Mouse (Mus musculus) telencephalon, adult 2 months (tissue): ENCODE results near the gene Dynlrb1.

Source experiments
- DNase-seq: peaks from one replicate; pipeline ENCODE4 v3.0.0-alpha.2; 2011; ENCODE audit warnings: low read depth, low spot score

Dynlrb1 gene

DNA sequence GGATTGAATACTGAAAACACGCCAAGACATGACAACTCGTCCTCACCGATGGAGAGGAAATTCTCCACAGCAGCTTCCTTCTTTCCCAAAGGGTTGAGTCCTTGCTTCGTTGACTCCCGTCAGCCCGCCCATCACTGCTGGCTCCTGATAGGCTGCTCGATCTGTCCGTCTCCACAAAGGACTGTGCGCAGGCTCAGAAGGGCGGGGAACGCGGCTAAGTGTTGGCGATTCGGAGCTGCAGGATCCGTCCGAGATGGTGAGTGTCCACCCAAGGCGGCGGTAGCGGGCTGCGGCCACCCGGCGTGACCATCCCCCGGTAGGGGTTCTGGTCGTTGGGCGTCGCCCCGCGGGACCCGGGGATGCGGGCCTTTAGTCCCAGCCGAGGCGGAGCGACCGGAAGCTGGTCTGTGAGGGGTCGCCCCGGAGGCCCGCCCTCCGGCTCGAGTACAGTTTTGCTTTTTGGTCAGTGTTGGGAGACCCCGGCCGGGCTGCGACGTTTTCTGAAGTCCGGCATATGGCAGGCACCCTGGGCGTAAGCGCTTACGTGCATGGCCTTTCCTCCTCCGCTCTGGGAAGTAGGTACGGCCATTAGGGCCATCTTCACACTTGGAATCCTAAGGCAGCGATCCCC, at the start of gene Dynlrb1:
Gene Dynlrb1 (plus strand): TSS at position 172 of the 631 bp plus-strand sequence.
- peak; percentile 96 for DNase-seq

- DNase-seq = no peak
Observed at GRCm38 (mm10) chr2:155207419-155207818, 28.9 kb upstream of the Dynlrb1 start.

GRCm38 (mm10) chr2:155223145-155223544, 13.2 kb upstream of the Dynlrb1 start:
- no peak for DNase-seq

DNA sequence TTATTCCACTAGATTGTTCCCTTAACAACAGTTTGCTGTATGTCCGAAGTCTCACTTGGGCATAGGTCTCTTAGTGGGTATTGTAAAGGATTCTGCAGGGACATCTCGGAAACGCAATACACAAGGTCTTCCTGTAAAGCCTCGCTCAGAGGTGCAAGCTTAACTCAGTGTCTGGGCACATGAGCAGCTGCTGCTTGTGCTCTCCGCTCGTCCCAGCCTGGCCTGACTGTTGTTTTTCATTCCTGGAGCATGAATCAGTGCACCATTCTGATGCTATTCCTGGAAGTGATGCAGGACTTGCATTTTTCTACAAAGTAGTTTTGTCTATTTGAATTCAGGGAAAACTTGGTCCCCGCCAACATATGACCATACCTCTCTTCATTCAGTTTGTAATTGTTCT, 11.6 kb upstream of the Dynlrb1 start:
- DNase-seq = peak; percentile 16

DNA sequence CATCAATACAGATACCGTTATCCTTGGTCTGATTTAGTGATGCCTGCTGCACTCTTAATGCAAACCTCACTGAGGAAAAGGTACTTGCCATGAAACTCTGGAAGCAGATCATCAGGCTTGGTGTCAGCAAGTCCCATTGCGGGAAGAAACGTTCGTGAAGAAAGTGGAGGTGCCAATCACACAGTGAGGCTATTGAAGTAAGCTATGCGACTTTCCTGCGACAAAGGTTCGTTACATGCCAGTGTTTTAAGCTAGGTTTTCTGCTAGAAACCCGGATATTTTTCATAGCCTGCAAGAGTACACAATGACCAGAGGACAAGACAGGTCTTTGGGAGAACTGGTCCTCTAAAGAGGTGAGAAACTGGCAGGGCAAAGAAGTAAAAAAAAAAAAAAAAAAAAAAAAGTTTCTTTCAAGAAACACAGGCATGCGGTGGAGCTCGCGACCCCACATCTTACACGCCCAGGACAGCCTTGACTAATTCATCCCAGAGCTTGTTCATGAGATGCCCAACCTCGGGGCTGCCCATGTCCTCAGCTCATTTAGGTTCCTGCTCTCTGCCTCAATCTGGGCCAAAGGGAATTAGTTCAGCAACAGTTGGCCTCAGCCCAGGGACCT, 479 bp upstream of the Dynlrb1 start:
- DNase-seq = no peak

DNA sequence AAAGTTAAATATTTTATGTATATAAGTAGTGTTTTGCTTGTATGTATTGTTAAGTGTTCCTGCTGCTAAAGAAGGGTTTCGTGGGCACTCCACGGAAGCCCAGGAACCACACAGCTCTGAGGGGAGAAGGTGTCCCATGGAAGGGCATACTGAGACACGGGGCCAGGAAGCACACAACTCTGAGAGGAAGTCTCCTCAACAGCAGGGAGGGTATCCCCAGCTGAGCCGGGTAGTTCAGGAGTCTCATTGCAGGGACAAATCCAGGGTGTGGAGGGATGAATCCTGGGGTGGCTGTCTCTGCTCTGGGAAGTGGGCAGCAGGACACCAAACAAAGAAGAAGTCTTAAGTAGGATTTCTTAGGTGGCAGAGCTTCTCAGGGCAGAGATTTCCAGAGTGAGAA, 943 bp downstream of the Dynlrb1 start:
- no peak for DNase-seq

- DNase-seq = no peak
Observed at GRCm38 (mm10) chr2:155240915-155241314, 4.6 kb downstream of the Dynlrb1 start.

DNA sequence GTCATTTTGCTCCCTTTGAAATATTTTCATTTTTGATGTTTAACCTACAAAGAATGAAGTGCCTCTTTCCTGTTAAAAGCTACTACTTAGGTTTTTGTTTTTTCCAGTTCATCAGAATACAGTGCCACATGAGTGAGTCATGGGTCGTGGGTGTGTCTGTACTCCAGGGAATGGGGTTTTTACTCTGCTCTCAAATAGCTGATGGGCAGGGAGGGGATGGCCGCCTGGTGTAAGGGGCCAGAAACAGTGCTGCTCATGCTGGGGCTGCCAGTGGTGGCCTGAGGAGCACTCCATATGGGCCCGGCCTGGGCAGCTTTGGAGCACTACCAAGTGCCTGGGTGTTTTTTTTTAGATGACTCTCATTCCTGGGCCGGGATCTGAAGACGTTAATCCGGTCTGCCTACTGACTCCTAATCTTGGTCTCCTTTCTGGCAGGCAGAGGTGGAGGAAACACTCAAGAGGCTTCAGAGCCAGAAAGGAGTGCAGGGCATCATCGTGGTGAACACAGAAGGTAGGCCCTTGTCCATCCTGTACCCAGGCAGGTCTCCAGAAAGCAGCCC, 6.0 kb downstream of the Dynlrb1 start:
- DNase-seq = peak; percentile 15

DNA sequence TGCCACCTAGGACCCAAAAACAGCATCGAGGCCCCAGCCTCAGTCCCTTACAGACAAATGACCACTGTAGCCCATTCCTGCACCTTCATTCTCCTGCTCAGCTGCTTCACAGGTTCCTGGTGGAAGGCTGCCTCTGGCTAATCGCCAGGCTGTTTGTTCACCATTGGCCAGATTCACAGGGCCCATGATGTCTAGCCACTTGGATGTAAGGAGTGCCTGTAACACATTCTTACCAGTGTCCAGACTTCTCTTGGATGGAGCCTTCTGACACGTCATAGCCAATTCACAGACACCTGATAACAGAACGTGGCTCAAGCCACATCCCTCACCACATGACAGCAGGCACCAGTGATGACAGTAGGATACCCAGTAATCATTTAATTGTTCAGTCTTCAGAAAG, 9.9 kb downstream of the Dynlrb1 start:
- no peak for DNase-seq

DNA sequence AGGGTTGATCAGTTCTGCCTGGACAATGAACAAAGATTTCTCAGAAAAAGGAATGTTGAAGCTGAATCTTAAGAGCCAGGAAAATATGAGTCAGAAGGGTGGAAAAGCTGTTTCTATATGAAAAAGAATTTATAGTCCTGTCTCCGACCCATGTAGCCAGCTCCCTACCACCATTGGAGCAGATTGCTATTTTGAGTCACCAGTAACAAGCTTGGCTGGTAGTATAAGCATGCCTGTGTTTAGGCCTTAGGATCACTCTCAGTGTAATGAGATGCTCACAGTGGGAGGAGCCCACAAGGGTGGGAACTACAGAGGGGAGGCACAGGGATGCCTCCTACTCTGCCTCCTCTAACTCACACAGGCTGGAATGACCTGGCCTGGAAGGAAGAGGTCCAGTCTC, 11.9 kb downstream of the Dynlrb1 start:
- no peak for DNase-seq

GRCm38 (mm10) chr2:155248718-155249117, 12.4 kb downstream of the Dynlrb1 start:
- no peak for DNase-seq

- no peak for DNase-seq
Observed at GRCm38 (mm10) chr2:155249588-155249987, 13.3 kb downstream of the Dynlrb1 start.

DNA sequence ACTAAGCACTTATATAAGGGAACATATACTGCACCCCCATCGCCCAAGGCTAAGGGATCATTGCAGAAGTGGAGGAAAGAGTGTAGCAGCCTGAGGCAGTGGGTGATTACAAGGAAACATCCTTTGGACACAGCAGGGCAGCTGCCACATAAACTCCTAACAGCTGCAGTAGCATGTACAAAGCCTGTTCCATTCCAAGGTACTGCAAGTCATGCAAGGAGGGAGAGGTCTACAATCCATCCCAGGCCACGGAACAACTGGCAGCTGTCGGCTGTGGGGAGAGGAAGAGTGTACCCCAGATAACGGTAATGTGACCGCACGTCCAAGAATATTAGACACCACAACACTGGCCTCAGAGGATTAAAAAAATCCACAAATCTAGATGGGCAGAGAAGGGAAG, 29.2 kb downstream of the Dynlrb1 start:
- DNase-seq = no peak

DNA sequence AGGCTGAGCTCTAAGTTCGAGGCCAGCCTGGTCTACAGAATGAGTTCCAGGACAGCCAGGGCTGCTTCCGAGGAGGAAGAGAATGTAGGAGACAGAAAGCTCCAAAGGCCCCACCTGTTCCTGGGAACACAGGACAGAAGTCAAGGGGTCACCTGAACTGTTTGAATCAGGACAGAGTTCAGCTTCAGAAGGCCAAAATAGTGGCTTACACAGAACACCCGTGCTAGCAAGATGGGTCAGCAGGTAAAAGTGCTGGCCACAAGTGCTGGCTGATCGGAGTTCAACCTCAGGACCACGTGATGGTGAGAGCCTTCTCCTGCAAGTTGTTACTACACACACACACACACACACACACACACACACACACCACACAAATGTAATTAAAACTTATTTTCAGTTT, 30.6 kb downstream of the Dynlrb1 start:
- DNase-seq = no peak

DNA sequence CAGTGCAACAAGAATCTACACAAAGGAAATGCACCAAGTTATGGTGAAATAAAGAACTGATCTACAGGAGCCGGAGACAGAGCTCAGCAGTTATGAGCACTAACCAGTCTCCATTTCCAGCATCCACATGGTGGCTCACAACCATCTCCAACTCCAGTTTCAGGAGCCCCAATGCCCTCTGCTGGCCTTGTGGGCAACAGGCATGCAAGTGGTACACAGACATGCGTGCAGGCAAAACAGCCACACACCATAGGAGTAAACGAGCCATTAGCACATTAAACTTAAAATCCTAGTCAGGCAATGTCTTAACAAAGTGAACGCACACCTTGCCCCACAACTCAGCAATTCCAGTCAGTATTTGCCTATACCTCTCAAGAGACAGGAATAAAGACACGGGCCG, 35.6 kb downstream of the Dynlrb1 start:
- DNase-seq = no peak

DNA sequence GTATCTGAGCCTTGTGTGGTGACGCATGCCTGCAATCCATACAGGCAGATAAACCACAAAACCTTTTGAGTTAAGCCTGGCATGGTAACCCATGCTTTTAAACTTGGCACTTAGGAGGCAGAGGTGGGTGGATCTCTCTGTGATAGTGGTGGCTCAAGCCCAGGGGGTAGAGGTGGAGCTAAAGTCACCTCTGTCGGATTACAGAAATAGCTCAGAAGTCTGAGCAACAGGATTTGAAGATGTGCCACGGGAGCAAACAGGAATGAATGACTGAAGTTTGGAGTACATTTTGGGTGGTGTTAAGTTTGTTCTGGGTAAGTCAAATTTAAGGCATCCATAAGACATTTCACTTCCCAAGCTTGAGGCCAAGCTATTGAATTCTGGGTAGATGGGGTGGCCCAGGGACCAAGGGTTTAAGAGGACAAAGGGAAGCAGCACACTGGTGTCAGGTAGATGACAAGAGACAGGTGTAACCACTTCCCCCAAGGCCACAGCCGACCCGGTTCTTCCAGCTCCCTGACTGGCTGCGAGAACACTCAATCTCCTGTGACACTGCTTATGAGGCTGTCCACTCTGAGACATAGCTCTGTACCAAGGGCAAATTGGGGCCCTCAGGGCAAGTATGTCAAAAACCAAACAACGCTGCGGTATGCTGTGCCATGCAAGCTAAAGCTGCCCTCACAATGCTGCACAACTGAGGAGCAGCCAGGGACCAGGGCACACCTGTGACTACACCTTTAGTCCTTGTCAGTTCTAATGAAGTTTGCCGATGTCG, 36.2 kb downstream of the Dynlrb1 start:
- no peak for DNase-seq

- no peak for DNase-seq
Observed at GRCm38 (mm10) chr2:155273603-155274002, 37.3 kb downstream of the Dynlrb1 start.

DNA sequence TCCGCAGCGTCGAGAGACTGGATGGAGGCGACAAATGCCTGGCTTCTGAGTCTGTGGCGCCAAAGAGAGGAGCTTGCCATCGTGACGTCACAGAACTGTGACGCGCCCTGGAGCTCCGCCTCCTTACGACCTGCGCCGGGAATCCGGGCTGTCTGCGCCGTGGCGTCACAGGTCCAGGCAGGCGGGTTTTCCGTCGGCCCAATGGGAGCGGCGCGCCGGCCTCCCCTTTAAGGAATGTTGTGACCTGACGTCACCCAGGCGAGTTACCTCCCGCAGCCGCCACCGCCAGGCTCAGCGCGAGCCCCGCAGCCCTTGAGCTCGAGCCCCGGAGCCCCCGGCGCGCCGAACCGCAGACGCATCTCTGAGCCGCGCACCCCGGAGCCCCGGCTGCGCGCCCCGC, 39.9 kb downstream of the Dynlrb1 start, which contains the start of gene Map1lc3a:
Gene Map1lc3a (plus strand): TSS at position 103 of the 400 bp plus-strand sequence.
- peak; percentile 92 for DNase-seq

- peak; percentile 16 for DNase-seq
Observed at GRCm38 (mm10) chr2:155276621-155277175, 40.4 kb downstream of the Dynlrb1 start.

- no peak for DNase-seq
Observed at GRCm38 (mm10) chr2:155277721-155278120, 41.4 kb downstream of the Dynlrb1 start.

DNA sequence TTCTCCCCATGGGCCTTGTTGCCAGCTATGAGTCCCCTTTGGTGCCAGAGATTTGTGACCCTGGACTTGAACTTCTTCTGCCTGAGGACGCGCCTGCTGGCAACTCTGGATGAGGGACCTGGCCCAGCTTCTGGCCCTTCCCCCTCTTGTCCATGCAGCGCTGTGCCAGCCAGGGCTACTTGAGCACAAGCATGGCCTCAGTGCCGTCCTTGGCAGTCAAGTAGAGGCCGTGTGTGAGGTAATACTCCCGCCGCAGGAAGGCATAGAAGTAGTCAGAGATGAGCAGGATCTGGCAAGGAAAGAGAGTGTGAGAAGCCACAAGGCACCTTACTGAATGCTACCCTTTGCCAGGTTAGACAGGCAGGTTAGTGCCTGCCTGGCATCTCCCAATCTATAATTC, 42.0 kb downstream of the Dynlrb1 start:
- no peak for DNase-seq

DNA sequence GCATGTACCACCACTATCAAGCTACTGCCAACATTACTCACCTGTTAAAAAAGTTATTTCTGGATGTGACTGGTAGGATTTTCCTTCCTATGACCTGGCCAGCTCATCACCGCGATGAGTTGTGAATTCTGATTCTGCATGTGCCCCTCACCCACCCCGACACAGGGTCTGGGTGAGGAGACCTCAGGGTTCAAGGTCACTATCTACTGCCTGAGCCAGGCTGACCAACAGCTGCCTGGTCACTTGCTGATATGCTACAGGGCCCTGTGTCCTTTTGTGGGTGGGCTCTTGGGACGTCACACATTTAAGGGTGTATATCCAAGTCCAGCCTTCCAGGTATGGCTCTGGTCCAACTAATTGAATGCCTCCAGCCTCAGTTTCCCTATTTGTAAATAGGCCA, 42.8 kb downstream of the Dynlrb1 start:
- DNase-seq = no peak
